Mouse (Mus musculus): ENCODE measurements around the gene Tm9sf4.

DNA sequence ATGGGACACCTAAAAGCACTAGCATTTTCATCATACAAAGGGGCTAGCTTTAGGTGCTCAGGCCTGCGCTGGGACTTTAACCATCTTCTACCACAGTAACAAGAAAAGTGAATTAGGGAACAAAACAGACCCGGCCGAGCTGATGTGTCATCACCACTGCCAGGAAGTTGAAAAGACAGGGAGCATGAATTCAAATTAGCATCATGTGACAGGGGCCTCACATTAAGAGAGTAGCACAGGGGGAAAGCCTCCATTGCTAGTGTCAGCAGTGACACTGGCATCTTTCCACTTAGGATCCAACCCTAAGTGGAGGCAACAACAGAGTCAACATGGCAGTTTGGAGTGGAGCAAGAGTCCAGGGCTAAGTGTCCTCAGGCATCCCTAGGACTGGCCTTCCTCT is 13.9 kb upstream of the Tm9sf4 start:
- TF ChIP-seq CTCF (IDR thresholded peaks at IDR 0.05; ENCODE audit: borderline replicate concordance, control insufficient read depth, extremely low read depth, insufficient read depth, low read length, poor library complexity) (no peak), POLR2A (IDR thresholded peaks at IDR 0.05; ENCODE audit: control insufficient read depth, extremely low read depth, insufficient read depth, low read length, poor library complexity) (no peak)

Measured in thymus, adult 2 months (tissue).